Mouse (Mus musculus) heart, embryonic 14.5 days (tissue): Measurements from ENCODE around the gene Tcaf2. TPM values are rescaled to one million over a fixed set of nuclear protein-coding genes. Genes with fewer than 3 reads are reported as not detected.

ENCODE experiments used
- ATAC-seq: fragments of 200-750 bp; cut with Nextera tagmentation; 2 replicates; pipeline ENCODE4 v1.8.0; 2017; ENCODE audit warnings: low read depth, moderate TSS enrichment; ENCODE audit not compliant: insufficient number of reproducible peaks, insufficient read depth, low FRiP score
- H3K27ac ChIP-seq, 2 experiments: fragments of 200-500 bp in 1 of 2; fragments of 300-500 bp in 1 of 2; sonication (generic) in 1 of 2; replicated peaks in 1 of 2; 2 replicates each; pipeline ENCODE4 v1.5.1; 2012 to 2014; ENCODE audit warnings: low read depth in 2 of 2, low read length in 2 of 2, control low read depth in 1 of 2, mild to moderate bottlenecking in 1 of 2, mixed read lengths in 1 of 2; ENCODE audit not compliant: control insufficient read depth in 1 of 2, insufficient read depth in 1 of 2
- H3K27me3 ChIP-seq: fragments of 300-500 bp; sonication (generic); 2 replicates; pipeline ENCODE4 v1.6.1; 2014; ENCODE audit warnings: mild to moderate bottlenecking, low read length, control low read depth; ENCODE audit not compliant: control insufficient read depth, insufficient read depth
- H3K36me3 ChIP-seq: fragments of 300-500 bp; sonication (generic); 2 replicates; pipeline ENCODE4 v1.6.1; 2014; ENCODE audit warnings: mild to moderate bottlenecking, control low read depth, low read length, mixed read lengths; ENCODE audit not compliant: control insufficient read depth, insufficient read depth
- H3K4me1 ChIP-seq, 2 experiments: fragments of 200-500 bp in 1 of 2; fragments of 300-500 bp in 1 of 2; sonication (generic) in 1 of 2; 2 replicates each; pipeline ENCODE4 v1.6.1; 2012 to 2014; ENCODE audit warnings: low read length in 2 of 2, control low read depth in 1 of 2, mixed read lengths in 1 of 2; ENCODE audit not compliant: control insufficient read depth in 2 of 2, insufficient read depth in 2 of 2
- H3K4me2 ChIP-seq: fragments of 300-500 bp; sonication (generic); 2 replicates; pipeline ENCODE4 v1.6.1; 2014; ENCODE audit warnings: mild to moderate bottlenecking, low read length
- H3K4me3 ChIP-seq, 2 experiments: fragments of 200-500 bp in 1 of 2; fragments of 300-500 bp in 1 of 2; sonication (generic) in 1 of 2; 2 replicates each; pipeline ENCODE4 v1.5.1; 2012 to 2014; ENCODE audit warnings: low read length in 2 of 2, mild to moderate bottlenecking in 2 of 2, control low read depth in 1 of 2, low read depth in 1 of 2, moderate library complexity in 1 of 2; ENCODE audit not compliant: control insufficient read depth in 1 of 2, insufficient read depth in 1 of 2
- H3K9ac ChIP-seq: fragments of 300-500 bp; sonication (generic); 2 replicates; pipeline ENCODE4 v1.6.1; 2014; ENCODE audit warnings: mild to moderate bottlenecking, low read length
- H3K9me3 ChIP-seq: fragments of 300-500 bp; sonication (generic); 2 replicates; pipeline ENCODE4 v1.6.1; 2016; ENCODE audit warnings: low read length, control low read depth; ENCODE audit not compliant: control insufficient read depth
- WGBS: fragments of 180-500 bp; shearing (Covaris S2); extraction: QIAGEN DNeasy Blood & Tissue Kit; methylation state at CpG from one replicate; pipeline ENCODE4 v1.1.7; 2014; 5-methylcytosine and 5-hydroxymethylcytosine counted together
- polyA plus RNA-seq: library from polyadenylated mRNA; unstranded; fragments of >200 nt; fragmentation: Nextera tagmentation; extraction: Ambion mirVana; gene quantifications from 2 replicates; pipeline ENCODE4 v1.2.1, GENCODE M21; 2014

Tcaf2 gene
- polyA plus RNA-seq, 1 experiment from 2014 or later: 1.4 TPM

- 77% methylated on average over 1 of the region's 1 CpGs for WGBS
- Histone ChIP-seq H3K27ac (no peak overlapping the region), H3K4me3 (no peak overlapping the region), H3K36me3 (peaks cover 63% of the 10 kb centered on the region), H3K4me2 (no peak overlapping the region), H3K27me3 (no peaks in the 10 kb centered on the region), H3K4me1 (no peaks in the 10 kb centered on the region), H3K9ac (no peak overlapping the region), H3K9me3 (no peaks in the 10 kb centered on the region)
- no peak for ATAC-seq
These were observed 26.7 kb upstream of the Tcaf2 start for GRCm38 (mm10) chr6:42671767-42672166.

- Histone ChIP-seq H3K4me2 (no peak overlapping the region), H3K36me3 (peaks cover 22% of the 10 kb centered on the region), H3K4me1 (no peaks in the 10 kb centered on the region), H3K9me3 (no peaks in the 10 kb centered on the region), H3K27ac (no peak overlapping the region), H3K27me3 (no peaks in the 10 kb centered on the region), H3K4me3 (no peak overlapping the region), H3K9ac (no peak overlapping the region)
- no peak for ATAC-seq
- WGBS: 100% methylated on average over 2 of the region's 2 CpGs
These were observed 22.7 kb upstream of the Tcaf2 start for GRCm38 (mm10) chr6:42667722-42668121.

GRCm38 (mm10) chr6:42661739-42662138 lies 16.7 kb upstream of the Tcaf2 start:
- no peak overlapping the region for H3K9ac ChIP-seq
- no peaks in the 10 kb centered on the region for H3K9me3 ChIP-seq
- H3K36me3 ChIP-seq: no peaks in the 10 kb centered on the region
- H3K4me2 ChIP-seq: no peak overlapping the region
- no peaks in the 10 kb centered on the region for H3K27me3 ChIP-seq
- whole genome bisulfite sequencing: 64% methylated on average over 2 of the region's 2 CpGs
- no peak overlapping the region for H3K27ac ChIP-seq
- no peaks in the 10 kb centered on the region for H3K4me1 ChIP-seq
- H3K4me3 ChIP-seq: no peak overlapping the region
- ATAC-seq: no peak

GRCm38 (mm10) chr6:42634393-42634792 lies 10.7 kb downstream of the Tcaf2 start:
- ATAC-seq: no peak
- Histone ChIP-seq H3K4me3 (no peak overlapping the region), H3K27me3 (no peaks in the 10 kb centered on the region), H3K9ac (no peak overlapping the region), H3K27ac (no peak overlapping the region), H3K36me3 (no peaks in the 10 kb centered on the region), H3K4me2 (no peak overlapping the region), H3K9me3 (no peaks in the 10 kb centered on the region), H3K4me1 (no peaks in the 10 kb centered on the region)
- WGBS: 65% methylated on average over 5 of the region's 5 CpGs

GRCm38 (mm10) chr6:42631395-42631794 lies 13.7 kb downstream of the Tcaf2 start:
- H3K9me3 ChIP-seq: no peaks in the 10 kb centered on the region
- H3K4me2 ChIP-seq: no peak overlapping the region
- H3K4me3 ChIP-seq: no peak overlapping the region
- H3K36me3 ChIP-seq: no peaks in the 10 kb centered on the region
- 56% methylated on average over 4 of the region's 4 CpGs for WGBS
- H3K27ac ChIP-seq: no peak overlapping the region
- H3K27me3 ChIP-seq: no peaks in the 10 kb centered on the region
- no peak overlapping the region for H3K9ac ChIP-seq
- no peak for ATAC-seq
- no peaks in the 10 kb centered on the region for H3K4me1 ChIP-seq

GRCm38 (mm10) chr6:42616904-42617303 lies 28.1 kb downstream of the Tcaf2 start:
- Histone ChIP-seq H3K27me3 (no peaks in the 10 kb centered on the region), H3K4me2 (no peak overlapping the region), H3K27ac (no peak overlapping the region), H3K9me3 (no peaks in the 10 kb centered on the region), H3K36me3 (no peaks in the 10 kb centered on the region), H3K4me1 (no peaks in the 10 kb centered on the region), H3K4me3 (no peak overlapping the region), H3K9ac (no peak overlapping the region)
- WGBS: 82% methylated on average over 2 of the region's 2 CpGs
- ATAC-seq: no peak

GRCm38 (mm10) chr6:42612218-42612617 lies 32.8 kb downstream of the Tcaf2 start:
- Histone ChIP-seq H3K4me2 (no peak overlapping the region), H3K9ac (no peak overlapping the region), H3K4me1 (peaks cover 0 to 3% of the 10 kb centered on the region in 2 experiments; a peak in 1 of 4 replicates), H3K27ac (no peak overlapping the region), H3K4me3 (no peak overlapping the region), H3K27me3 (no peaks in the 10 kb centered on the region), H3K36me3 (no peaks in the 10 kb centered on the region), H3K9me3 (no peaks in the 10 kb centered on the region)
- ATAC-seq: no peak

- ATAC-seq: no peak
- no peak overlapping the region for H3K9ac ChIP-seq
- WGBS: 32% methylated on average over 4 of the region's 4 CpGs
These were observed 34.0 kb downstream of the Tcaf2 start for GRCm38 (mm10) chr6:42610954-42611522.

More at GRCm38 (mm10) chr6:42610954-42611522, 34.0 kb downstream of the Tcaf2 start:
- Histone ChIP-seq H3K4me3 (no peak overlapping the region), H3K9me3 (no peaks in the 10 kb centered on the region), H3K36me3 (no peaks in the 10 kb centered on the region), H3K27ac (no peak overlapping the region), H3K27me3 (no peaks in the 10 kb centered on the region), H3K4me2 (no peak overlapping the region), H3K4me1 (peaks cover 0 to 3% of the 10 kb centered on the region in 2 experiments; a peak in 1 of 4 replicates)
